Mouse (Mus musculus): ENCODE measurements at regions not wholly inside any gene's neighbourhood (a gene's known extent, or its start where the extent isn't known, plus 50 kb on each side); places are given as distances from the start of the nearest gene placed in this dataset.

GRCm38 (mm10) chr19:35034408-35034807 lies 112.2 kb downstream of the Kif20b start:
- Histone ChIP-seq H3K36me3 (ENCODE audit: control insufficient read depth, insufficient read depth, low read length) (no peaks in the 10 kb centered on the region), H3K27ac (replicated peaks) (no peak overlapping the region), H3K4me1 (replicated peaks; ENCODE audit: control insufficient read depth, insufficient read depth) (no peaks in the 10 kb centered on the region), H3K4me2 (replicated peaks; ENCODE audit: low read depth) (no peak overlapping the region), H3K4me3 (ENCODE audit: low read depth, low read length) (no peak overlapping the region), H3K27me3 (ENCODE audit: control insufficient read depth, insufficient read depth, low read length) (no peaks in the 10 kb centered on the region), H3K9ac (ENCODE audit: low read length) (no peak overlapping the region), H3K9me3 (ENCODE audit: control insufficient read depth, low read length) (no peaks in the 10 kb centered on the region)
- DNase-seq (ENCODE audit: low spot score), result no peak
- 91% methylated on average over 3 of the region's 3 CpGs for WGBS
- ATAC-seq (ENCODE audit: low FRiP score, low TSS enrichment), result no peak
- TF ChIP-seq CTCF (IDR thresholded peaks at IDR 0.05; ENCODE audit: low read depth) (no peak), EP300 (optimal IDR thresholded peaks at IDR 0.05) (no peak)

- TF ChIP-seq EP300 (optimal IDR thresholded peaks at IDR 0.05) (no peak), CTCF (IDR thresholded peaks at IDR 0.05; ENCODE audit: low read depth) (no peak)
- no peak for ATAC-seq (ENCODE audit: low FRiP score, low TSS enrichment)
- H3K4me3 ChIP-seq (ENCODE audit: low read depth, low read length), result no peak overlapping the region
- WGBS, result 67% methylated on average over 4 of the region's 4 CpGs
- no peaks in the 10 kb centered on the region for H3K9me3 ChIP-seq (ENCODE audit: control insufficient read depth, low read length)
- H3K27ac ChIP-seq (replicated peaks), result no peak overlapping the region
- no peaks in the 10 kb centered on the region for H3K36me3 ChIP-seq (ENCODE audit: control insufficient read depth, insufficient read depth, low read length)
- no peak overlapping the region for H3K4me2 ChIP-seq (replicated peaks; ENCODE audit: low read depth)
- no peak for DNase-seq (ENCODE audit: low spot score)
- no peaks in the 10 kb centered on the region for H3K27me3 ChIP-seq (ENCODE audit: control insufficient read depth, insufficient read depth, low read length)
- no peaks in the 10 kb centered on the region for H3K4me1 ChIP-seq (replicated peaks; ENCODE audit: control insufficient read depth, insufficient read depth)
- H3K9ac ChIP-seq (ENCODE audit: low read length), result no peak overlapping the region
Measured at GRCm38 (mm10) chr19:35045576-35045975, 123.4 kb downstream of the Kif20b start.

- no peak overlapping the region for H3K9ac ChIP-seq (ENCODE audit: low read length)
- WGBS, result 41% methylated on average over 3 of the region's 3 CpGs
- H3K4me3 ChIP-seq (ENCODE audit: low read depth, low read length), result no peak overlapping the region
- no peak for DNase-seq (ENCODE audit: low spot score)
- TF ChIP-seq EP300 (optimal IDR thresholded peaks at IDR 0.05), result no peak
- no peak for TF ChIP-seq CTCF (IDR thresholded peaks at IDR 0.05; ENCODE audit: low read depth)
- no peaks in the 10 kb centered on the region for H3K9me3 ChIP-seq (ENCODE audit: control insufficient read depth, low read length)
- no peak overlapping the region for H3K27ac ChIP-seq (replicated peaks)
- no peaks in the 10 kb centered on the region for H3K4me1 ChIP-seq (replicated peaks; ENCODE audit: control insufficient read depth, insufficient read depth)
- H3K36me3 ChIP-seq (ENCODE audit: control insufficient read depth, insufficient read depth, low read length), result no peaks in the 10 kb centered on the region
- no peak for ATAC-seq (ENCODE audit: low FRiP score, low TSS enrichment)
- no peak overlapping the region for H3K4me2 ChIP-seq (replicated peaks; ENCODE audit: low read depth)
- no peaks in the 10 kb centered on the region for H3K27me3 ChIP-seq (ENCODE audit: control insufficient read depth, insufficient read depth, low read length)
Measured at GRCm38 (mm10) chr19:35066352-35066935, 144.3 kb downstream of the Kif20b start.

- Histone ChIP-seq H3K4me1 (replicated peaks; ENCODE audit: control insufficient read depth, insufficient read depth) (no peaks in the 10 kb centered on the region), H3K36me3 (ENCODE audit: control insufficient read depth, insufficient read depth, low read length) (no peaks in the 10 kb centered on the region), H3K27ac (replicated peaks) (no peak overlapping the region), H3K4me2 (replicated peaks; ENCODE audit: low read depth) (no peak overlapping the region), H3K9me3 (ENCODE audit: control insufficient read depth, low read length) (no peaks in the 10 kb centered on the region), H3K4me3 (ENCODE audit: low read depth, low read length) (no peak overlapping the region), H3K9ac (ENCODE audit: low read length) (no peak overlapping the region), H3K27me3 (ENCODE audit: control insufficient read depth, insufficient read depth, low read length) (no peaks in the 10 kb centered on the region)
- TF ChIP-seq CTCF (IDR thresholded peaks at IDR 0.05; ENCODE audit: low read depth) (no peak), EP300 (optimal IDR thresholded peaks at IDR 0.05) (no peak)
- 43% methylated on average over 4 of the region's 4 CpGs for WGBS
- ATAC-seq (ENCODE audit: low FRiP score, low TSS enrichment) (no peak), DNase-seq (ENCODE audit: low spot score) (no peak)
Measured at GRCm38 (mm10) chr19:35081126-35081525, 159.0 kb downstream of the Kif20b start.

- TF ChIP-seq EP300 (optimal IDR thresholded peaks at IDR 0.05) (no peak), CTCF (IDR thresholded peaks at IDR 0.05; ENCODE audit: low read depth) (no peak)
- H3K36me3 ChIP-seq (ENCODE audit: control insufficient read depth, insufficient read depth, low read length), result no peaks in the 10 kb centered on the region
- no peaks in the 10 kb centered on the region for H3K27me3 ChIP-seq (ENCODE audit: control insufficient read depth, insufficient read depth, low read length)
- DNase-seq (ENCODE audit: low spot score) (no peak), ATAC-seq (ENCODE audit: low FRiP score, low TSS enrichment) (no peak)
- H3K9me3 ChIP-seq (ENCODE audit: control insufficient read depth, low read length), result no peaks in the 10 kb centered on the region
- no peak overlapping the region for H3K4me3 ChIP-seq (ENCODE audit: low read depth, low read length)
- H3K27ac ChIP-seq (replicated peaks), result no peak overlapping the region
- WGBS, result 28% methylated on average over 1 of the region's 1 CpGs
- no peak overlapping the region for H3K4me2 ChIP-seq (replicated peaks; ENCODE audit: low read depth)
- no peak overlapping the region for H3K9ac ChIP-seq (ENCODE audit: low read length)
- no peaks in the 10 kb centered on the region for H3K4me1 ChIP-seq (replicated peaks; ENCODE audit: control insufficient read depth, insufficient read depth)
Measured at GRCm38 (mm10) chr19:35101244-35101643, 179.1 kb downstream of the Kif20b start.

GRCm38 (mm10) chr19:35114313-35114712 lies 192.2 kb downstream of the Kif20b start:
- Histone ChIP-seq H3K27ac (replicated peaks) (no peak overlapping the region), H3K27me3 (ENCODE audit: control insufficient read depth, insufficient read depth, low read length) (no peaks in the 10 kb centered on the region), H3K4me3 (ENCODE audit: low read depth, low read length) (no peak overlapping the region), H3K4me2 (replicated peaks; ENCODE audit: low read depth) (no peak overlapping the region), H3K36me3 (ENCODE audit: control insufficient read depth, insufficient read depth, low read length) (no peaks in the 10 kb centered on the region), H3K4me1 (replicated peaks; ENCODE audit: control insufficient read depth, insufficient read depth) (no peaks in the 10 kb centered on the region), H3K9me3 (ENCODE audit: control insufficient read depth, low read length) (no peaks in the 10 kb centered on the region), H3K9ac (ENCODE audit: low read length) (no peak overlapping the region)
- DNase-seq (ENCODE audit: low spot score) (no peak), ATAC-seq (ENCODE audit: low FRiP score, low TSS enrichment) (no peak)
- 44% methylated on average over 2 of the region's 2 CpGs for WGBS
- TF ChIP-seq EP300 (optimal IDR thresholded peaks at IDR 0.05) (no peak), CTCF (IDR thresholded peaks at IDR 0.05; ENCODE audit: low read depth) (no peak)

Data from stomach, postnatal 0 days (tissue).